23 mouse cellular contexts compared by ENCODE assay signal in the genomic region with DNA sequence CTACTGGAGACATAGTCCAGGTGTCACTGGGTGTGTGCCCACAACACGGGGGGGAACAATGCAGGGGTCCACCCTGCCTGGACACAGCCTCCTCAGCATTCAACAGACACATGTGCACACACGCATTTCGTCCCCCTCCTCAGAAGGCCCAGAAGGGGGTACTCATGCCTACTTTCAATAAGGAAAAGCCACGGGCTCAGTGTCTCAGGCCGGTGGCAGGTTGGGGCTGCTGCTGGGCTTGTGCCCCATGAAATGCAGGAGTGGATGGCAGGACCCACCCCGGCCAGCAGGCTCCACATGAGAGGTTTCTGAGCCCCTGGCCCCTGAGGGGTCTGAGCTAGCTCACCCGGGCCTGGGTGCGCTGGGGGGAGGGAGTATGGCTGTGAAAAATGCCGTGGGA. TPM values are rescaled to one million over a fixed set of nuclear protein-coding genes. Genes with fewer than 3 reads are reported as not detected.
DNase-seq lines count a peak whose midpoint lies in the region; ATAC-seq and TF ChIP-seq lines count a peak whose summit lies in the region.
"Had no signal": no experiment of that assay in that cellular context is flagged by ENCODE, and none has a peak within 500 bp of the region (broad histone marks: within the 10 kb centered on the region; RNA-seq: fewer than 3 reads in every experiment).

No protein-coding gene starts in this region.

- H3K9me3 ChIP-seq in hindbrain, embryonic 13.5 days, result no peaks in the 10 kb centered on the region
- no peaks in the 10 kb centered on the region for H3K9me3 ChIP-seq in hindbrain, embryonic 14.5 days (ENCODE audit: control insufficient read depth, low read length)
- H3K9me3 ChIP-seq in midbrain, embryonic 14.5 days (ENCODE audit: control insufficient read depth, low read length), result no peaks in the 10 kb centered on the region
- no peaks in the 10 kb centered on the region for H3K9me3 ChIP-seq in midbrain, postnatal 0 days (ENCODE audit: low read length)
- H3K9me3 ChIP-seq: forebrain, embryonic 10.5 days; forebrain, embryonic 13.5 days; heart, embryonic 10.5 days; heart, embryonic 13.5 days; intestine, embryonic 15.5 days had no signal

- H3K4me2 ChIP-seq in hindbrain, embryonic 13.5 days, result no peak overlapping the region
- H3K4me2 ChIP-seq in hindbrain, embryonic 14.5 days (replicated peaks), result no peak overlapping the region
- H3K4me2 ChIP-seq in midbrain, embryonic 14.5 days (ENCODE audit: low read length), result no peak overlapping the region
- no peak overlapping the region for H3K4me2 ChIP-seq in midbrain, postnatal 0 days (ENCODE audit: low read depth, low read length, poor library complexity, severe bottlenecking)
- H3K4me2 ChIP-seq: forebrain, embryonic 13.5 days; heart, embryonic 13.5 days; intestine, embryonic 15.5 days had no signal

- peak overlapping the region; percentile 8; the same call in 1 of the 2 replicates for H3K9ac ChIP-seq in hindbrain, embryonic 13.5 days
- H3K9ac ChIP-seq in hindbrain, embryonic 14.5 days, result no peak overlapping the region
- no peak overlapping the region for H3K9ac ChIP-seq in midbrain, embryonic 14.5 days (replicated peaks; ENCODE audit: low read length)
- H3K9ac ChIP-seq in midbrain, postnatal 0 days (replicated peaks; ENCODE audit: low read length, poor library complexity, severe bottlenecking), result no peak overlapping the region
- H3K9ac ChIP-seq: forebrain, embryonic 13.5 days; heart, embryonic 13.5 days; intestine, embryonic 15.5 days had no signal

- no peak for TF ChIP-seq CTCF in midbrain, postnatal 0 days (IDR thresholded peaks at IDR 0.05)

- peaks cover 61% of the 10 kb centered on the region for H3K27me3 ChIP-seq in hindbrain, embryonic 13.5 days
- 0 out of 2 replicates have a peak, but pooled peaks cover 4% of the 10 kb centered on the region for H3K27me3 ChIP-seq in hindbrain, embryonic 14.5 days (ENCODE audit: control insufficient read depth, insufficient read depth, low read length)
- H3K27me3 ChIP-seq in midbrain, embryonic 14.5 days (ENCODE audit: control insufficient read depth, insufficient read depth, low read length), result peaks cover 5% of the 10 kb centered on the region
- no peaks in the 10 kb centered on the region for H3K27me3 ChIP-seq in midbrain, postnatal 0 days (ENCODE audit: insufficient read depth, low read length)

- peak; percentile 38 to 47 for DNase-seq in cerebellum, adult 18-20 months
- no peak for DNase-seq in cerebellum, adult 9-10 months
- DNase-seq in hindbrain, embryonic 14.5 days (ENCODE audit: low spot score), result no peak
- DNase-seq in midbrain, embryonic 14.5 days, result no peak
- no peak for DNase-seq in midbrain, postnatal 0 days (ENCODE audit: low spot score)
- DNase-seq: adrenal gland, adult 8-10 months; adrenal gland, postnatal 25 days; cerebellum, adult 11-12 months; gastrocnemius, postnatal 10 days; gastrocnemius, postnatal 36 days; heart, adult 2 months; heart, postnatal 14 days; heart, postnatal 4 days had no signal

- H3K36me3 ChIP-seq in hindbrain, embryonic 13.5 days, result peaks cover 10% of the 10 kb centered on the region
- H3K36me3 ChIP-seq in hindbrain, embryonic 14.5 days (replicated peaks; ENCODE audit: control insufficient read depth, insufficient read depth), result no peaks in the 10 kb centered on the region
- no peaks in the 10 kb centered on the region for H3K36me3 ChIP-seq in midbrain, embryonic 14.5 days (ENCODE audit: control insufficient read depth, insufficient read depth, low read length)
- no peaks in the 10 kb centered on the region for H3K36me3 ChIP-seq in midbrain, postnatal 0 days (ENCODE audit: insufficient read depth, low read length)
- H3K36me3 ChIP-seq: forebrain, embryonic 10.5 days; heart, embryonic 10.5 days; heart, embryonic 13.5 days; intestine, embryonic 15.5 days had no signal

- 81% methylated on average over 9 of the region's 9 CpGs for WGBS in hindbrain, embryonic 13.5 days
- WGBS in hindbrain, embryonic 14.5 days, result 79% methylated on average over 9 of the region's 9 CpGs
- WGBS in midbrain, embryonic 14.5 days, result 75% methylated on average over 9 of the region's 9 CpGs
- 82% methylated on average over 9 of the region's 9 CpGs for WGBS in midbrain, postnatal 0 days

- no peak overlapping the region for H3K4me3 ChIP-seq in hindbrain, embryonic 13.5 days
- no peak overlapping the region for H3K4me3 ChIP-seq in hindbrain, embryonic 14.5 days (replicated peaks; ENCODE audit: low read length)
- no peak overlapping the region for H3K4me3 ChIP-seq in midbrain, embryonic 14.5 days (replicated peaks; ENCODE audit: low read depth, low read length)
- H3K4me3 ChIP-seq in midbrain, postnatal 0 days (ENCODE audit: low read depth, low read length), result no peak overlapping the region
- H3K4me3 ChIP-seq: forebrain, embryonic 10.5 days; forebrain, embryonic 13.5 days; heart, adult 2 months; heart, embryonic 10.5 days; heart, embryonic 13.5 days; intestine, embryonic 15.5 days had no signal

- no peak for ATAC-seq in hindbrain, embryonic 13.5 days (ENCODE audit: low FRiP score)
- ATAC-seq in hindbrain, embryonic 14.5 days (ENCODE audit: low FRiP score), result no peak
- ATAC-seq in midbrain, embryonic 14.5 days (ENCODE audit: low FRiP score, low TSS enrichment), result no peak
- no peak for ATAC-seq in midbrain, postnatal 0 days (ENCODE audit: low FRiP score)
- ATAC-seq: activated CD4-positive, CD25-positive, alpha-beta regulatory T cell, adult 4 months; forebrain, embryonic 13.5 days; forebrain, embryonic 16.5 days; hindbrain, embryonic 16.5 days; intestine, embryonic 15.5 days had no signal

- H3K27ac ChIP-seq in hindbrain, embryonic 13.5 days, result no peak overlapping the region
- no peak overlapping the region for H3K27ac ChIP-seq in hindbrain, embryonic 14.5 days
- H3K27ac ChIP-seq in midbrain, embryonic 14.5 days (replicated peaks; ENCODE audit: low read depth, low read length), result 0 out of 2 replicates have a peak overlapping the region, but pooled peaks have one; percentile 2
- H3K27ac ChIP-seq in midbrain, postnatal 0 days (ENCODE audit: low read depth, low read length), result no peak overlapping the region
- H3K27ac ChIP-seq: forebrain, embryonic 10.5 days; forebrain, embryonic 13.5 days; heart, adult 2 months; heart, embryonic 10.5 days; heart, embryonic 13.5 days; intestine, embryonic 15.5 days had no signal

- peaks cover 57% of the 10 kb centered on the region for H3K4me1 ChIP-seq in hindbrain, embryonic 13.5 days (replicated peaks)
- H3K4me1 ChIP-seq in hindbrain, embryonic 14.5 days (replicated peaks; ENCODE audit: control insufficient read depth, insufficient read depth, low read length), result peaks cover 24% of the 10 kb centered on the region
- H3K4me1 ChIP-seq in midbrain, embryonic 14.5 days (ENCODE audit: control insufficient read depth, insufficient read depth, low read length), result peaks cover 3% of the 10 kb centered on the region; the same call in 1 of the 2 replicates
- 0 out of 2 replicates have a peak, but pooled peaks cover 5% of the 10 kb centered on the region for H3K4me1 ChIP-seq in midbrain, postnatal 0 days (ENCODE audit: insufficient read depth, low read length)

RNA-seq across cellular contexts. Expression of gene Nptx1, which starts 6.5 kb away (rescaled TPM):
- 12.6 and 15.2 TPM in 2 replicates for polyA plus RNA-seq in hindbrain, embryonic 13.5 days (2015; fragmentation: Nextera tagmentation; extraction: Ambion mirVana)
- polyA plus RNA-seq in hindbrain, embryonic 14.5 days (2014; fragmentation: Nextera tagmentation; extraction: Ambion mirVana), result 17.4 and 20.5 TPM in 2 replicates
- polyA plus RNA-seq in midbrain, embryonic 14.5 days (2014; fragmentation: Nextera tagmentation; extraction: Ambion mirVana), result 10.1 and 11.3 TPM in 2 replicates
- total RNA-seq in midbrain, postnatal 0 days (2014; rRNA removed), result 16.3 and 22.4 TPM in 2 replicates
- polyA plus RNA-seq in midbrain, postnatal 0 days (2015; fragmentation: Nextera tagmentation; extraction: Ambion mirVana), result 7.5 and 7.6 TPM in 2 replicates
- total RNA-seq: granulocyte monocyte progenitor cell, adult 5-6 weeks had no signal
- polyA plus RNA-seq: activated CD4-positive, CD25-positive, alpha-beta regulatory T cell, adult 4 months had no signal

RNA-seq across cellular contexts. Expression of gene Endov, which starts 49.9 kb away (rescaled TPM):
- 15.5 and 20.9 TPM in 2 replicates for polyA plus RNA-seq in hindbrain, embryonic 13.5 days (2015; fragmentation: Nextera tagmentation; extraction: Ambion mirVana)
- 11.4 and 15.9 TPM in 2 replicates for polyA plus RNA-seq in hindbrain, embryonic 14.5 days (2014; fragmentation: Nextera tagmentation; extraction: Ambion mirVana)
- 21.2 and 23.0 TPM in 2 replicates for polyA plus RNA-seq in midbrain, embryonic 14.5 days (2014; fragmentation: Nextera tagmentation; extraction: Ambion mirVana)
- 36.7 and 42.0 TPM in 2 replicates for total RNA-seq in midbrain, postnatal 0 days (2014; rRNA removed)
- polyA plus RNA-seq in midbrain, postnatal 0 days (2015; fragmentation: Nextera tagmentation; extraction: Ambion mirVana), result 13.2 and 13.3 TPM in 2 replicates

Comparison
In these comparisons a context has a peak if more than half of its experiments do, and no peak if none do; other contexts are left out.
1. DNase-seq: peak in cerebellum, adult 18-20 months (2 of 2); none in cerebellum, adult 9-10 months (single experiment), hindbrain, embryonic 14.5 days (single experiment), midbrain, embryonic 14.5 days (single experiment) and midbrain, postnatal 0 days (single experiment).